Mouse (Mus musculus) adrenal gland (tissue): Measurements from ENCODE around the gene Eif4e.
"Not testable (repeated sequence)": the region's sequence is repeated elsewhere in the genome, so short reads cannot be mapped to it uniquely, and the experiment has no call there.

ENCODE experiments used
- intact Hi-C: fragments of 180-260 bp; cut with DNase I; formaldehyde crosslinking; loops from one replicate; pipeline ENCODE4 v1.15.1; 2025

The Eif4e gene

GRCm38 (mm10) chr3:138514749-138515148 lies 11.2 kb upstream of the Eif4e start:
- intact Hi-C loops: no loop called here

DNA sequence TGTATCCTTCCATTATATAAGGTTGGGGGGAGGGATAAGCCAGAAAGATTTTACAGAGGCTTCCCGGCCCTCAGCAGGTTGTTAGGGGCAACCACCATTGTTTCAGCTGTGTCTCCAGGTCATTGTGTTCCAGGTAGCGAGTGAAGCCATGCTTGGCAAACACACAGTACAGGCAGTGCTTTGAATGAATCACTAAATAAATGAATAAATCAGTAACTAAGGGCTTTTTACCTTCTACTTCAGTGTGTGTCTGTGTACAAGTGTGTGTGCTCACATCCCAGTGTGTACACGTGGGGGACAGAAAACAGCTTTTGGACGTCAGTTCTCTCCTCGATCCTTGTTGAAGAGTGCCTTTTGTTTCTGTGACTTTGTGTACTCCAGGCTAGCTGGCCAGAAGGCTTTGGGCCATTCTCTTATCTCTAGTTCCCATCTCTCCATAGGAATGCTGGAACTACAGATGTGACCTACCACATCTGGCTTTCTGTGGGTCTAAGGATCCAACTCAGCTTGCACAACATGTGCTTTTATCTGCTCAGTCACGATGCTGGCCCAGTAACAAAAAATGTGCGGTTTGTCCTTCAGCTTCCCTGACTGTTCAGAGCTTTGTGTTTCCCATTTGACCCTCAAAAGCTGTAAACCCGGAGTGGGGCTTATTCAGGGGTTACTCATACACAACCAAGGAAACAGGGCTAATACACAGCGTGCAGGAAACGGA lies 10.2 kb upstream of the Eif4e start:
- intact Hi-C loops: no loop called here

DNA sequence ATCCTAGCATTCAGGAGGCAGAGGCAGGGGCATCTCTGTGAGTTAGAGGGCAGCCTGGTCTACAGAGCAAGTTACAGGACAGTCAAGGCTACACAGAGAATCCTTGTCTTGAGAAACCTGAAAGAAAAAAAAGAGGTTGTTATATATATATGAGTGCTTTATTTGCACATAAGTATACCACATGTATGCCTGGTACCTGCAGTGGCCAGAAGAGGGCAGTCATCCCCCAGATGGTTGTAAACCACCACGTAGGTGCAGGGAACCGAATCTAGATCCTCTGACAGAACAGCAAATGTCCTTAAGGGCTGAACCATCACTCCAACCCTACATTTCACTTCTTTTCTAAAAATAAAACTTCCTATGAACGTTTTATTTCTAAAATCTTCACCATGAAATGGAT lies 8.1 kb upstream of the Eif4e start:
- intact Hi-C loops: no loop called here

GRCm38 (mm10) chr3:138519218-138519617 lies 6.8 kb upstream of the Eif4e start:
- intact Hi-C loops: no loop called here

DNA sequence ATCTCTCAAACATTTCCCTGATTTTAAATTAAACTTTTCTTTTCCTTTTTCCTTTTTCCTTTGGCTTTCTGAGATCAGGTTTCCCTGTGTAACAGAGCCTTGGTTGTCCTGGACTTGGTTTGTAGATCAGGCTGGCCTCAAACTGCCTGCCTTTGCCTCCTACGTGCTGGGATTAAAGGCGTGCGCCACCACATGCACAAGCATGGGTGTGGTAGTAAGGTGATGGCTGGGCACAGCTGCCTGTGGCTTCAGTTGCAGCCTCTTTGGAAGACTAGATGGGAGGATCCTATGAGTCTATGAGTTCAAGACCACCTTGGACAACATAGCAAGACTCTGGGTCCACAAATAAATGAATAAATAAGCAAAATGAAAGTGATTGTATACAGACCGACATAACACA lies 2.0 kb upstream of the Eif4e start:
- intact Hi-C loops: loop anchor here (10.0 kb wide), 1 partner anchor 381 kb away; no protein-coding TSS in a partner anchor

GRCm38 (mm10) chr3:138525494-138525893 lies 485 bp upstream of the Eif4e start:
- intact Hi-C loops: loop anchor here (5.0 to 10.0 kb wide), 2 partner anchors 38 to 379 kb away; partner anchors contain the start of gene Metap1

DNA sequence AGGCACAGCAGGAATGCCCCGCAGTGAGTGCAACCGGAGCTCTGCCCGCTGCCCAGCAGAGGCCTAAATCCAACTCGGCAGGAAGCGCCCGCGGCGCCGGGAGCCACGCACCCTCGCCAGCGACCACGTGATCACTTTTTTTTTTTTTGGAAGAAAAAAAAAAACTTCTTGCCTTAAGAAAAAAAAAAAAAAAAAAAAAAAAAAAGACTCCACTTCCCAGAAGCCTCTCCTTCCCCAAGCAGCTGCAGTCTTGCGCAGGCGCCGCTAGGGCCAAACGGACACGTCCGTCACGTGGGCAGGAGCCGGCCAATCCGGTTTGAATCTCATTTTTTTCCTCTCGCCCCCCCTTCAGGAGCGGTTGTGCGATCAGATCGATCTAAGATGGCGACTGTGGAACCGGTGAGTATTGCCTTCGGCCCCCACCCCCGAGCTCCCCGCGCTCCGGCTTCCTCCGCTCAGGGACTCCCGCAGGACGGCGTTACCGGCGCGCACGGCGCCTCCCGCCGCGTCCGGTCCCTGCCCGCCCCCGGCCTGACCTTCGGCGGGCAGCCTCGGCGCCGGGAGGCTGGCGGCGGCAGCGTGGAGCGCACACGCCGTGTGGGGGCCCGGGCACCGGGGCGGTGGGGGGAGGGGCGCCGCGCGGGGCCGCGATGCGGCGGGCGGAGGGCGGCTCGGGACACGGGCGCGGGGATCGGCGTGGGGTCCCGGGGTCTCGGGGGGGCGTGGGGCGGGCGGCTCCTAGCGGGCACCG lies 1.1 kb downstream of the Eif4e start:
- intact Hi-C loops: loop anchor here (5.0 to 10.0 kb wide), 2 partner anchors 40 to 378 kb away; partner anchors contain the start of gene Metap1

- intact Hi-C loops: loop anchor here (5.0 to 10.0 kb wide), 2 partner anchors 40 to 377 kb away; partner anchors contain the start of gene Metap1
These were observed 1.8 kb downstream of the Eif4e start for GRCm38 (mm10) chr3:138527667-138528231.

GRCm38 (mm10) chr3:138528265-138528664 lies 2.3 kb downstream of the Eif4e start:
- intact Hi-C loops: loop anchor here (5.0 to 10.0 kb wide), 2 partner anchors 41 to 377 kb away; partner anchors contain the start of gene Metap1

DNA sequence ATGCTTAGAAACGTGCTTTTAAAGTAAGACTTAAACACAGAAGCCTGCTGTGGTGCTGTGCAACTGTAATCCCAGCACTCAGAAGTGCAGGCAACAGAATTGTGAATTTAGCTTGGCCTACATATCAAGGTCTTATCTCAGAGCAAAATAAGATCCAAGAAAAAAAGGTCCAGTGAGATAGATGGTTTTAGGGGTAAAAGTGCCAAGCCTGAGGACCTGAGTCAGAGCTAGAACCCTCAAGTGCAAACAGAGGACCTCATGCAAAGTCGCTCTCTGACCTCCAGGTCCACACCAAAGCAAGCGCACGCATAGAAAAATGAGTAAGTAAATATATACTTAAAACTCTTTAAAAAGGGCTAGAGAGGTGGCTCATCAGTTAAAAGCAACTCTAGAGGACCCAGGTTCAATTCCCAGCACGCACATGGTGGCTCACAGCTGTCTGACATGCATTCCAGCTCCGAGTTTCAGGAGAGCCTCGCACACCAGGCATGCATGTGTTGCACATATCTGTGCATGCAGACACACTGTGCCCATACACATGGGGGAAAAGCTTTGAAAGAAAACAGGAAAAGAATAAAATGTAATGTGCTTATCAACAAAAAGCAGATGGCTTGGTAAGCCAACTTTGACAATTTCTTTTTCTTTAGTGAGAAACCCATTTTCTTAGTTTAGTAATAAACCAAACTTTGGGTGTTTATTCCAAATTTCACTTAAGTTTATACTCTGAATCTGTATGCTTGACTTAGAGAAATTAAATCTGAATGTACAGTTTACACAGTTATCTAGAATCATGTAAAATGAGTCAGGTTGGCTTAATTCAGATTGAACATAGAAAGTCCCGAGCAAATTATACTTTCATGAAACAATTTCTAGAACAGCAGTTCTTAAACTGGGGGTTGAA lies 4.8 kb downstream of the Eif4e start:
- intact Hi-C loops: no loop called here

GRCm38 (mm10) chr3:138531479-138532181 lies 5.7 kb downstream of the Eif4e start:
- intact Hi-C loops: no loop called here

GRCm38 (mm10) chr3:138532764-138533163 lies 6.8 kb downstream of the Eif4e start:
- intact Hi-C loops: no loop called here

- intact Hi-C loops: no loop called here
These were observed 10.1 kb downstream of the Eif4e start for GRCm38 (mm10) chr3:138536031-138536430.

GRCm38 (mm10) chr3:138542621-138543020 lies 16.6 kb downstream of the Eif4e start:
- intact Hi-C loops: no loop called here

DNA sequence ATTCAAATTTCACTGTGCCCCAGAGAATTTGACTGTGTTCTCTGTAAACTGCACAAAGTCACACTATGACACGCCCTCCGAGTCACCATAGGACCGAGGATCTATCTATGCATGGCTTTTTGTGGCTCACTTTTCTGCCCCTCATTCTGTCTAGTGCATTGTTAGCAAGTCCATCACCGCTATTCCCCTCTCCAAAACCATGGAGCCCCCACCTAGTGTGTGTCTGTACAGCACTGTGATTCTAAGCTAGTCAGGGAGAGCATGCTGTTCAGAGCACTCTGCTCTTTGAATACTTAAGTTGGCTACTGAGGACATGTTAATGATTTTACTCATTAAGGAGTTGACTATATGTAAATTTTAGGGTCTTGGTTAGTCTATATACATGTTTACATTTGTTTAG lies 18.1 kb downstream of the Eif4e start:
- intact Hi-C loops: no loop called here

DNA sequence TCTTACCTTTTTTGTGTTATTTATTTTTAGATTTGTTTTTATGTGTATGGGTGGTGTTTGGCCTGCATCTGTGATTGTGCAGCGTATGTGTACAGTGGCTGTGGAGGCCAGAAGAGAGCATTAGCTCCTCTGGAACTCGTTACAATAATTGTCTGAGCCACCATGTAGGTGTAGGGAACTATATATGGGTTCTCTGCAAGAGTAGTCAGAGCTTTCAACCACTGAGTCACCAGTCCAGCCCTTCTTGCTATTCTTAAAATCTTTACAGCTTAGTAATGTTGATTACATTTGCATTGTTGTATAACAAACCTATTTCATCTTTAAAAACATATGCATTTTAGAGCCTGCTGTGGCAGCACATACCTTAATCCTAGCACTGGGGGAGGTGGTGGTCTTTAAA lies 20.7 kb downstream of the Eif4e start:
- intact Hi-C loops: no loop called here

- intact Hi-C loops: no loop called here
These were observed 23.1 kb downstream of the Eif4e start for GRCm38 (mm10) chr3:138549045-138549444.

GRCm38 (mm10) chr3:138550336-138551123 lies 24.6 kb downstream of the Eif4e start:
- intact Hi-C loops: no loop called here

DNA sequence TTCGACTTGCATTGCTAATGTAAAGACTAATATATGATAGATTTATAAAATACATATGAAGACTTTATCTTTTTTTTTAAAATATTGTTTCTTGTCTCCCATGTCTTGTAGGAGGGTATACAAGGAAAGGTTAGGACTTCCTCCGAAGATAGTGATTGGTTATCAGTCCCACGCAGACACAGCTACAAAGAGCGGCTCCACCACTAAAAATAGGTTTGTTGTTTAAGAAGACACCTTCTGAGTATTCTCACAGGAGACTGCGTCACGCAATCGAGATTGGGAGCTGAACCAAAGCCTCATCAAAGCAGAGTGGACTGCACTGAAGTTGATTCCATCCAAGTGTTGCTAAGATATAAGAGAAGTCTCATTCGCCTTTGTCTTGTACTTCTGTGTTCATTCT lies 29.3 kb downstream of the Eif4e start:
- intact Hi-C loops: not testable (repeated sequence)

- intact Hi-C loops: no loop called here
These were observed 32.5 kb downstream of the Eif4e start for GRCm38 (mm10) chr3:138558529-138558928.
